Mouse (Mus musculus) forebrain, embryonic 11.5 days (tissue): ENCODE measurements around the gene Cnpy2. TPM values are rescaled to one million over a fixed set of nuclear protein-coding genes. Genes with fewer than 3 reads are reported as not detected.

Experiments used
- ATAC-seq: fragments of 200-750 bp; cut with Nextera tagmentation; replicated peaks from 2 replicates; pipeline ENCODE4 v1.8.0; 2017; ENCODE audit warnings: moderate TSS enrichment; ENCODE audit not compliant: low FRiP score
- DNase-seq: peaks from one replicate; pipeline ENCODE4 v3.0.0-alpha.2; 2017; ENCODE audit warnings: low spot score
- H3K27ac ChIP-seq: fragments of 300-500 bp; sonication (generic); 2 replicates; pipeline ENCODE4 v1.5.1; 2014; ENCODE audit warnings: low read depth, low read length
- H3K27me3 ChIP-seq: fragments of 300-500 bp; sonication (generic); 2 replicates; pipeline ENCODE4 v1.6.1; 2014; ENCODE audit warnings: mild to moderate bottlenecking, low read length, mixed read lengths; ENCODE audit not compliant: control insufficient read depth, insufficient read depth
- H3K36me3 ChIP-seq: fragments of 300-500 bp; sonication (generic); 2 replicates; pipeline ENCODE4 v1.6.1; 2014; ENCODE audit warnings: mild to moderate bottlenecking, low read length, moderate library complexity, mixed read lengths; ENCODE audit not compliant: control insufficient read depth, insufficient read depth
- H3K4me1 ChIP-seq: fragments of 300-500 bp; sonication (generic); replicated peaks from 2 replicates; pipeline ENCODE4 v1.6.1; 2014; ENCODE audit warnings: low read length, mixed read lengths; ENCODE audit not compliant: control insufficient read depth, insufficient read depth
- H3K4me2 ChIP-seq: fragments of 300-500 bp; sonication (generic); 2 replicates; pipeline ENCODE4 v1.6.1; 2014; ENCODE audit warnings: low read depth, mild to moderate bottlenecking, low read length, moderate library complexity, mixed read lengths; ENCODE audit not compliant: severe bottlenecking
- H3K4me3 ChIP-seq: fragments of 300-500 bp; sonication (generic); 2 replicates; pipeline ENCODE4 v1.5.1; 2014; ENCODE audit warnings: low read depth, low read length
- H3K9ac ChIP-seq: fragments of 300-500 bp; sonication (generic); 2 replicates; pipeline ENCODE4 v1.6.1; 2014; ENCODE audit warnings: low read length
- H3K9me3 ChIP-seq: fragments of 300-500 bp; sonication (generic); 2 replicates; pipeline ENCODE4 v1.6.1; 2016; ENCODE audit warnings: low read length, mixed read lengths; ENCODE audit not compliant: control insufficient read depth
- WGBS: fragments of 180-500 bp; shearing (Covaris S2); extraction: QIAGEN DNeasy Blood & Tissue Kit; methylation state at CpG from one replicate; pipeline ENCODE4 v1.1.7; 2014; 5-methylcytosine and 5-hydroxymethylcytosine counted together
- polyA plus RNA-seq: library from polyadenylated mRNA; unstranded; fragments of >200 nt; fragmentation: Nextera tagmentation; extraction: Ambion mirVana; gene quantifications from 2 replicates; pipeline ENCODE4 v1.2.1, GENCODE M21; 2014

The Cnpy2 gene
- polyA plus RNA-seq, 1 experiment from 2014 or later = 222 TPM

DNA sequence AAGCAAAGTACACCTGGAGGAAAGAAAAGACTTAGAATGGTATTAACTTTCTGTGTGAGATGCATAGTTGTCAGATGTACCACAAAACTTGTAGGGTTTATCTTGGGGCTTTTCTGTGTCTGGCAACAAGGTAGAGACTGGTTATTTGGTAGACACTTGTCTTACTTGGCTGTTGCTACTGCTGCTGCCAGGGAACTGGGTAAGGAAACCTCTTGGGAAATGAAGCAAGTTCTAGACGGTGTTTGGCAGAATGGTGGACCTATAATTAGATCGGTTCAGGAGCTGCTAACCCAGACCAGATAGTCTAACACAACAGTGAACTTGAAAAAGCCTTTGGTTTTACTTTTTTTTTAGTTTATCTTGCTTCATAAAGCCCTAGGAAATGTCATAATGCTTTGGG lies 16.7 kb downstream of the Cnpy2 start:
- H3K27ac ChIP-seq = no peak overlapping the region
- H3K4me2 ChIP-seq = peak overlapping the region; percentile 63
- DNase-seq (no peak), ATAC-seq (no peak)
- 0 out of 2 replicates have a peak, but pooled peaks cover 2% of the 10 kb centered on the region for H3K4me1 ChIP-seq
- H3K27me3 ChIP-seq = no peaks in the 10 kb centered on the region
- 90% methylated on average over 2 of the region's 2 CpGs for WGBS
- H3K36me3 ChIP-seq = no peaks in the 10 kb centered on the region
- no peaks in the 10 kb centered on the region for H3K9me3 ChIP-seq
- H3K9ac ChIP-seq = no peak overlapping the region
- peak overlapping the region; percentile 87; the same call in 1 of the 2 replicates for H3K4me3 ChIP-seq

DNA sequence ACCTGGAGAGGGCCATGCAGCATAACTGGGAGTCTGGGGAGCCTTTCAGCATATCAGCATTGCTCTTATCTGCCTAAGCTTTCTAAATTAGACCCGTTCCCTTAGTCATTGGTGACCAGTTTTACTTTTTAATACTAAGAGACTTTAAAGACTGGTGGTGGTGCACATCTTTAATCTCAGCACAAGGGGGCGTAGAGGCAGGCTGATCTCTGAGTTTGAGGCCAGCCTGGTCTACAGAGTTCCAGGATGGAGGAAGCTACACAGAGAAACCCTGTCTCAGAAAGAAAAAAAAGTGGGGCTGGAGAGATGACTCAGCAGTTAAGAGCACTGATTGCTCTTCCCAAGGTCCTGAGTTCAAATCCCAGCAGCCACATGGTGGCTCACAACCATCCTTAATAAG lies 18.0 kb downstream of the Cnpy2 start:
- 84% methylated on average over 2 of the region's 2 CpGs for WGBS
- H3K9ac ChIP-seq = no peak overlapping the region
- H3K9me3 ChIP-seq = no peaks in the 10 kb centered on the region
- H3K27ac ChIP-seq = no peak overlapping the region
- H3K4me1 ChIP-seq = 0 out of 2 replicates have a peak, but pooled peaks cover 2% of the 10 kb centered on the region
- DNase-seq = no peak
- H3K27me3 ChIP-seq = no peaks in the 10 kb centered on the region
- no peak for ATAC-seq
- H3K4me2 ChIP-seq = no peak overlapping the region
- H3K4me3 ChIP-seq = no peak overlapping the region
- no peaks in the 10 kb centered on the region for H3K36me3 ChIP-seq

DNA sequence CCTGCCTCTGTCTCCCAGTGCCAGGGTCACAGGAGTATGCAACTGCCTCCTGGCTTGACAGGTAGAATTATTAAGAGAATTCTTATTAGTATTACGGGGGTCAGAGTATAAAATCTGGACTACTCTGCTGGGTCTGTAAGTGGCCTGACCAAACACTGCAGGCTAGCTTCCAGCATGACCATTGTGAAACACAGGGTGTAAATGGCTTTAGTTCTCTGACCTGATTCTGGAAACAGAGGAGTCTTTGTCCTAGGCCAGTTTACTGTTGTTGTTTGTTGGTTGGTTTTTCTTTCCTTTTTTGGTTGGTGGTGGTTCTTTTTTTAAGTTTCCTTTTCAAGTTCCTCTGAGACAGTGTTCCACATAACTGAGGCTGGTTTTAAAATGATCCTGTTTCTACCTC lies 21.2 kb downstream of the Cnpy2 start:
- no peaks in the 10 kb centered on the region for H3K9me3 ChIP-seq
- WGBS = 92% methylated on average over 1 of the region's 1 CpGs
- no peak overlapping the region for H3K4me3 ChIP-seq
- ATAC-seq (no peak), DNase-seq (no peak)
- H3K4me1 ChIP-seq = 0 out of 2 replicates have a peak, but pooled peaks cover 2% of the 10 kb centered on the region
- H3K36me3 ChIP-seq = no peaks in the 10 kb centered on the region
- H3K4me2 ChIP-seq = no peak overlapping the region
- no peaks in the 10 kb centered on the region for H3K27me3 ChIP-seq
- H3K27ac ChIP-seq = no peak overlapping the region
- no peak overlapping the region for H3K9ac ChIP-seq

GRCm38 (mm10) chr10:128344568-128345275 lies 22.5 kb downstream of the Cnpy2 start:
- Histone ChIP-seq H3K27ac (no peak overlapping the region), H3K9me3 (no peaks in the 10 kb centered on the region), H3K36me3 (no peaks in the 10 kb centered on the region), H3K9ac (no peak overlapping the region), H3K4me1 (no peaks in the 10 kb centered on the region), H3K4me3 (no peak overlapping the region), H3K4me2 (no peak overlapping the region), H3K27me3 (no peaks in the 10 kb centered on the region)
- ATAC-seq = no peak
- 72% methylated on average over 7 of the region's 7 CpGs for WGBS
- no peak for DNase-seq

- WGBS = 92% methylated on average over 8 of the region's 8 CpGs
These were observed 25.3 kb downstream of the Cnpy2 start for GRCm38 (mm10) chr10:128347541-128347940.

DNA sequence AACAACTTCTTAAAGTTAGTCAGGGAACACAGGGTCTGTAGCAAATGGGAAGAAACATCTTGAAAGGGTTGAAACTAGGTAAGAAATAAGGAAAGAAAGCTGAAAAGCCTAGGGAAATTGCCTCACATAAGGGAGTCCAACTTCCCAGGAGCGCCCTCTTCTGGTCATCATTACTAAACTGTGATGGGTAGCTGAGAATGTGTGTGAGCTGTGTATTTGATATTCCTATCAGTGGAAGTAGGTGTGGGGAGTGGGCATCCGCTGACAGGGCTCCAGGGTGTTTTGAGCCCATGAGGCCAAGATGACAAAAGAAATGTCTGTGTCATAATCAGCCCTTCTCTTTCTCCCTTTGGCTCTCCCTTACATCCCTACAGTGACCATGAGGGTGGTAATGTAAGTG lies 36.5 kb downstream of the Cnpy2 start:
- Histone ChIP-seq H3K27me3 (no peaks in the 10 kb centered on the region), H3K4me1 (no peaks in the 10 kb centered on the region), H3K4me2 (no peak overlapping the region), H3K4me3 (no peak overlapping the region), H3K27ac (no peak overlapping the region), H3K9ac (no peak overlapping the region), H3K36me3 (peaks cover 19% of the 10 kb centered on the region), H3K9me3 (no peaks in the 10 kb centered on the region)
- DNase-seq = peak; percentile 63
- no peak for ATAC-seq
- WGBS = 49% methylated on average over 2 of the region's 2 CpGs

More at GRCm38 (mm10) chr10:128347541-128347940, 25.3 kb downstream of the Cnpy2 start:
- H3K4me1 ChIP-seq = no peaks in the 10 kb centered on the region
- DNase-seq (no peak), ATAC-seq (no peak)
- peaks cover 9% of the 10 kb centered on the region; the same call in 1 of the 2 replicates for H3K36me3 ChIP-seq
- H3K27ac ChIP-seq = no peak overlapping the region
- no peak overlapping the region for H3K4me3 ChIP-seq
- no peaks in the 10 kb centered on the region for H3K27me3 ChIP-seq
- H3K9me3 ChIP-seq = no peaks in the 10 kb centered on the region
- H3K4me2 ChIP-seq = no peak overlapping the region
- H3K9ac ChIP-seq = no peak overlapping the region

DNA sequence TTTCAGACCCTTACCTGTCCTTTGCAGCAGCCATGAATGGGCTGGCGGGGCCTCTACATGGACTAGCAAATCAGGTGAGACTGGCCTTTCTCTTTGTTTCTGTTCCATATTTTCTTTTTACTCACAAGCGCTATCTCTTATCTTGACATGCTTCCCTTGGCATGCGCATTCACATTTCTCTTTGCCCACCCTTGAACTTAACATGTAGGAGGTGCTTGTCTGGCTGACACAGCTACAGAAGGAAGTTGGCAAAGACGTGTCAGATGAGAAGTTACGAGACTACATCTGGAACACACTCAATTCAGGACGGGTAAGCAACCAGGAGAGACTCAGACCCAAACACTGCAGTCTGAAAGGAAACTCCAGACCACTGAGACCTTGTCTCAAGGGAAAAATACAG lies 37.0 kb downstream of the Cnpy2 start:
- H3K27ac ChIP-seq = no peak overlapping the region

DNA sequence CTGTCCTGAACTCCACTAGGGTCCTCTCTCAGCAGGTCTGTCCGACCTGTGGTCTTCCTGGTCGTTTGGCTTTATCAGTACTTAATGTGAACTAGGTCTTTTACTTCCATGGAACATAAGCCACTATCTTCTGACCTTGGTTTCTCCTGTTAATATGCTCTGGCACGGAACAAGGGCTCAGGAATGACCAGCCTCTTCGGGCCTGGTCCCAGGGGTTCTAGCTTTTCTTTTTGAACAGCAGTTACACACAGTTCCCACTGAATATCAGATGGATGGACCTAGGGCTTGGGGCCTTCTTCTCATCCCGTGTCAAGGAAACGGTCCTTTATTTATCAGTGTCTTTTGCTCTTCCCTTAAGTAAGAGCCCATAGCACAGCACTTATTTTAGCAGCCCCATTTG lies 39.6 kb downstream of the Cnpy2 start:
- no peak for DNase-seq

More for the DNA sequence above, 37.0 kb downstream of the Cnpy2 start:
- no peak for DNase-seq
- no peaks in the 10 kb centered on the region for H3K9me3 ChIP-seq
- H3K27me3 ChIP-seq = no peaks in the 10 kb centered on the region
- H3K4me2 ChIP-seq = no peak overlapping the region
- peaks cover 15% of the 10 kb centered on the region for H3K36me3 ChIP-seq
- no peak overlapping the region for H3K9ac ChIP-seq
- no peak overlapping the region for H3K4me3 ChIP-seq
- ATAC-seq = no peak
- no peaks in the 10 kb centered on the region for H3K4me1 ChIP-seq
- 93% methylated on average over 6 of the region's 6 CpGs for WGBS

GRCm38 (mm10) chr10:128362568-128362967 lies 40.3 kb downstream of the Cnpy2 start:
- no peak for DNase-seq
- Histone ChIP-seq H3K9me3 (no peaks in the 10 kb centered on the region), H3K9ac (no peak overlapping the region), H3K4me3 (no peak overlapping the region), H3K27ac (no peak overlapping the region), H3K27me3 (no peaks in the 10 kb centered on the region), H3K4me1 (no peaks in the 10 kb centered on the region), H3K4me2 (no peak overlapping the region), H3K36me3 (peaks cover 12% of the 10 kb centered on the region)
- ATAC-seq = no peak
- WGBS = 54% methylated on average over 3 of the region's 3 CpGs

More for the DNA sequence above, 39.6 kb downstream of the Cnpy2 start:
- Histone ChIP-seq H3K9me3 (no peaks in the 10 kb centered on the region), H3K36me3 (peaks cover 12% of the 10 kb centered on the region), H3K4me3 (no peak overlapping the region), H3K27me3 (no peaks in the 10 kb centered on the region), H3K4me2 (no peak overlapping the region), H3K4me1 (no peaks in the 10 kb centered on the region), H3K27ac (no peak overlapping the region), H3K9ac (no peak overlapping the region)
- no peak for ATAC-seq
- WGBS = 94% methylated on average over 6 of the region's 6 CpGs
